Mouse (Mus musculus): ENCODE data around the gene Nbas.

DNA sequence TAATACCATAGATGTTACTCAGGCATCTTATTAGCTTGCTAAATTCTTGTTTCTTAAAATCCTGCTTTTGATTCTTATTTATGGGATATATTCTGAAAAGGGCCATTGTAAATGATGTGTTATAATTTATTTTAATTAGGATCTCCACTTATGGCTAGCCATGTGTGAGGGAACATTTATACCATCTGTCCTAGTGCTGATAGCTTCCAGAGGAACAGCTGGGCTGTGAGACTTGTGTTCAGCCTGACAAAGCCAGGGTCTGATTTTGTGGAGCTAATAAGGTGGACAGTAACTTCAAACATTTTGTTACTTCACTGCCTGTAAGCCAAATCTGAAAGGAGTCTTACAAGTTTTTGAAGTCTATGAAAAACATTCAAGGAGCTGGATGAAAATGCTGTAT, 113.1 kb downstream of the Nbas start:
- TF ChIP-seq EP300 (IDR thresholded peaks at IDR 0.05; ENCODE audit: low read depth) (no peak), CTCF (IDR thresholded peaks at IDR 0.05; ENCODE audit: low read depth) (no peak)
